Mouse (Mus musculus): ENCODE data around the gene Ccdc58. TPM values are rescaled to one million over a fixed set of nuclear protein-coding genes. Genes with fewer than 3 reads are reported as not detected.
"Not testable (repeated sequence)": the region's sequence is repeated elsewhere in the genome, so short reads cannot be mapped to it uniquely, and the experiment has no call there.

The Ccdc58 gene
- total RNA-seq, 2 experiments from 2014 or later, result 93.2 to 149 TPM

DNA sequence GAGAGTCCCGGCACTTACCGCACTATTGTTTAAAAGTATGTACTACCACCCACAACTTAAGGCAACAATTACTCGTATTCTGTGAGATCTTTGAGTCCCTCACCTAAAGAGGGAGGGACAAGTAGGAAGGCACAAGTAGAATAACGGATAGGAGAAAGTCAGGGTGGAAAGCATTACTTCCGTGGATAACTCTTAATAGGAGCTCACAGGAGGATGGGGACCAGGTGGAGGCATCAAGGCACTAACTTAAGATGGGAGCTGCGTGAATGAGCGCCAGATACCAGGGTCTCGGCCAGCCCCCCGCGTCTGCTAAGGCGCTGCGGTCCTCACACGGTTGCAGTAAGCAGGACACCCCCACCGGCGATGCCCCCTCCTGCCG is 425 bp upstream of the Ccdc58 start:
- peak; percentile 16 for ATAC-seq (replicated peaks; ENCODE audit: low FRiP score, low TSS enrichment, poor library complexity, severe bottlenecking)

DNA sequence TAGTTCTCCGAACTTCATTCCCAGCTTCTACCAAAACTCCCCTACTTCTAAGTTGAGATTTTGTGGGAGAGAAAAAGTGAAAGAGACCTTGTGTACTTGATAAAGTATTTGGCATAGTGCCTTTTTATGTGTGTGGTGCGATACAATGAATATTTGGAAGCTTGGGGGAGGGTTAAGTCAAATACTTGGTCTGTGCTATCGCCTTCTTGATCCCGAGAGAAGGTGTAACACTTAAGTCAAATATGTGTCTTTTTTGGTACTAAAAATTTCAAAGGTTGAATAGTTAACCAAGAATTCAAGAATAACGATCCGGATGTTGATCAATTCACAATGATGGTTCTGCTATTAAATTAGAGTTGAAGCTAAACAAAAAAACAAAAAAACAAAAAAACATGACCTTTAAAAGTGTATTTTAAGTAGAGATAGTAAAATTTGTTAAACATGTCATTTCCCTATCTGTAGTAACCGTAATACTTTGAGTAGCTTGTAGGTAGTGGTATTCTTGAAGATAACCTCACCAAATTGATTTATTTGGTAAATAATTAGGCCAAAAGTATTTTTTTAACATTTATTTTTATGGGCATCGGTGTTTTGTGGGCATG is 1.0 kb downstream of the Ccdc58 start:
- ATAC-seq (replicated peaks; ENCODE audit: low FRiP score, low TSS enrichment, poor library complexity, severe bottlenecking), result peak; percentile 39

DNA sequence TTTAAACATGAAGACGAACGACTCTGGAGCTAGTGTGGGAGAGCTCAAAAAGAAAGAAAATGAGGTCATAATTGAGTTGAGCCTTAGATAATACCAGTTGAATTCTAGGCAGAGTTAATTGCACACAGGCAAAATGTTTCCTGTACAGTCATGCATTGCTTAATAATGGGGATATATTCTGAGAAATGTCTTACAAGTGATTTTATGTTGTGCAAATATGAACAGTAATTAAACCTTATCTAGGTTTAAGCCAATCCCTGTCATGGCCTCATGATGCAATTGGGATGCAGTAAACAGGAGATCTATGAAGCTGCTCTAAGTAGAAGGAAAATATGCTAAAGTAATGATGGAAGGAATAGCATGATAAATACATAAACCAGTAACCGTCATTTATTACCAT is 3.3 kb downstream of the Ccdc58 start:
- no peak for ATAC-seq (replicated peaks; ENCODE audit: low FRiP score, low TSS enrichment, poor library complexity, severe bottlenecking)

DNA sequence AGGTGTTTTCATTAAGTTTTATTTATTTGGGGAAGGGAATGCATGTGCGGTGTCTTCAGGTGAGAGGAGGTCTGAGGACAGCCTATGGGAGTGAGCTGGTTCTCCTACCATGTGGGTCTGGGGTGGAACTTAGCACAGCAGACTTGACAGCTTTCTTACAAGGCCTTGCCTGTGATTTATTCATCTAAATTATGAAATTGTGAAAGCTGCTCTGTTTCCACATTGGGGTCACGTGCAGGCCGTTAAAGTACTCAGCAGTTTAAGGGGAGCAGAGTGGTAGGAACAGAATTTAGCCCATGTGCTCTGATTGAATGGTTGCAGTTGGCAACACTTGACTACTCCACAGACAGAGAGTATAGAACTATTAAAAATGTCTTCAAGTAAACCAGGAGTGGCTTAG is 8.4 kb downstream of the Ccdc58 start:
- ATAC-seq (replicated peaks; ENCODE audit: low FRiP score, low TSS enrichment, poor library complexity, severe bottlenecking), result no peak

DNA sequence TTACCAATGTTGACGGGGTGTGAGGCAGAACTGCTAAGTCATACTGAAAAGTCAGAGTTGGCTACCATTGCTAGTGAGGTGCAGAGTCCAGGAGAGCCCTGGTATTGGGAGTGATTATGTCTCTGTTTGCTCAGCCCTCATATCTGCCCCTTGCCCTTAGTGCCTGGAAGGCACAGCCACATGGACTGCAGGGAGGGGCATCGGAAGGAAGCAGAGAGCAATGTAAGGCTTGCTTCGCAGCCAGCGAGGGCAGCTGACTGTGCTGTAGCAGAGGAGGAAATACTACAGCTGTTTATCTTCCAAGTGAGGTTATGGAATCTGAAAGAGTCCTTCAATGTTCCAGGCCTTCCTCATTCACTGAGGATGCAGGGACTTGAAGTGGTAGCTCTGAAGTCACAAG is 16.4 kb downstream of the Ccdc58 start:
- ATAC-seq (replicated peaks; ENCODE audit: low FRiP score, low TSS enrichment, poor library complexity, severe bottlenecking), result no peak

DNA sequence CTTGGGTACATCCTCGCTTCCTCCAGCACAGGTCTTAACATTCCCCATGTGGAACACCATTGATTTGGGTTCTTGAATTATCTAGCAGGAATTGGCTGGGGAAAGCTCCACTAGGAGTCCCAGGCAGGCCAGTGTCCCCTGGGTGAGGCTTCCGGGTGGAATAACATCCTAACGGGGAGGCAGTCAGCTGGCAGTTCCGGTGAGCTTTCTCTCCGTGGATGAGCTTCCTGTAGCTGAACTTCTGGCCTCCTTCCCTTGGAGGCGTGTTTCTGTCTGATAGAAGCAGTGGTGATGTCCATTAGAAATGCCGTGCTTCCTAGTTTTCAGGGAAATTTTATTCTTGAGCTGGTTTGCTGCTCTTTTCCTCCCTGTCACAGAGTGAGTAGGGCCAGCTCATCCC is 17.6 kb downstream of the Ccdc58 start:
- no peak for ATAC-seq (replicated peaks; ENCODE audit: low FRiP score, low TSS enrichment, poor library complexity, severe bottlenecking)

DNA sequence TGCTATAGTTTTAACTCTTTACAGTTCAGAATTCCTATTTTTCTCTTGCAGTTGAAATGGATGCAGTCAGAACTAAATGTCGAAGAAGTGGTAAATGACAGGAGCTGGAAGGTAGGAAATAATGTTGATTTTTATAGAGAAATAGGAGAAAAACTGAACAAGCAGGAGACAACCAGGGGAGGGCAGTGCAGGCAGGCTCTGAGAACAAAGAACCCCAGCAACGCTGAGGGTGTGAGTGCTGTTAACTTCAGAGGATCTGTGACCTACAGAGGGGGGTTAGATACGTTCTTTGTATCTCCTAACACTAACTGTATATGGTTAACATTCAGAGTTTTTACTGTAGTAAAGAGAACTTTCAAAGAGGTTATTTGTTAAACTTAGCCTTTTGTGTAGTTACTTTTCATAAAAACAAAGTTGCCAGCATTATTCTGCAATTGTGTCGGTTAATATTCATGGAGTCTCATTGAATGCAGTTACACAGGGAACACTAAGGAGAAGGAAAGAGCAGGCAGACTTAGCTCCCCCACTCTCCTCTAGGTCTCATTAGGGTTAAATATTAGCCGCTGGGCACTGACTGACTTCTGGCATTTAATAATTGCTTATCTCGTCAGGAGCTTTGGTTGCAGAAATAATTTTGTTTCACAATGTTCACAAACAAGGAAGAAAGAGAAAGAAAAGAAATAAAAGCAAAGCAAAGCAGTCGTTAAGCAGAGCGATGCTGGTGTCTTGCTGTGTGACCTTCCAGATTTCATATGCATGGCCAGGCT is 18.5 kb downstream of the Ccdc58 start:
- ATAC-seq (replicated peaks; ENCODE audit: low FRiP score, low TSS enrichment, poor library complexity, severe bottlenecking), result no peak

DNA sequence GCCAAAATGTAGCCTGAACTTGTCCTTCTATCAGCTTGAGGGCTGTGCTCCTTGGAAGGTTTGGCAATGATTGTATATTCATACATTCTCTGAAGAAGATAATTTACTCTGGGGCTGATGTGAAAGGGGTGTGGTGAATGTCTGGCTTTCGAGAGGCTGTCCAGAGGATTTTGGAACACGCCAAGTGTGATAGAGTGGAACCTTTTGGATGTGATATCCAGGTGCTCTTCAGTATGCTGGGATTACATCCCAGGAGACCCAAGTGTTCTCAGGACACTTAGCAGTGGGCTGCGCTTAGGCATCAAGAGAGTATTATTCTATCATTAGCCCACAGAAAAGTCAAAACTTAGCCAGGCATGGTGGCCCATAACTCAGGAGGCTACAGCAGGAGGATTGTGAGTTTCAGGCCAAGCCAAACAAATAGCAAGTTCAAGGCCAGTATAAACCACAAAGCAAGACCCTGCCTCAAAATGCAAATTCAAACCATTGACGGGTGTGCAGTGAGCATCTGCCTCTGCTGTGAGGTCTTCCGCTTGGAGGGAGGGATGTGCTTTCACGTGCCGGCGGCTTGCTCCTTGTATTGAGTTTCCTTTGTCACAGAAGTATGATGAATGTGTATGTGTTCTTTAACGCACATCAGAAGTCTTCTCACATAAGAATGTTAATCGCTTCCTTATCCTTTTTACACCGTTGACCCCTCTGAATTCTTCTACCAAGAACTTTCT is 19.5 kb downstream of the Ccdc58 start:
- ATAC-seq (replicated peaks; ENCODE audit: low FRiP score, low TSS enrichment, poor library complexity, severe bottlenecking), result no peak

DNA sequence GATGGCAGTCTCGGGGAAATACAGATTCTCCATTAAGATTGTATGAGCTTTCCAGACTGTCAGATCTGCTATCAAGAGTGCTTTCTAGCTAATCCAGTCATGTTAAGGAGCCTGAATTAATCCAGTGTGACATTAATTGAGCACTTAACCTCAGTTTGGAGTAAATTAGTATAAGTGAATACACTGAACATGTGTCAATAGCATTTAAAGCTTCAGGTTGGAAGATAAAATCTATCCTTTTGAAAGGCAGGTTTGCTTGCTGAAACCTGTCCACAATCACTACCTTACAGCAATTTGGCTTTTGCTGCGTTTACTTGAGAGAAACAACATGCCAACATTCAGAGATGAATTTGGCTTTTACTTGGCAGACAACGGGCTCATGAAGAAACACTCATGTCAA is 22.6 kb downstream of the Ccdc58 start:
- no peak for ATAC-seq (replicated peaks; ENCODE audit: low FRiP score, low TSS enrichment, poor library complexity, severe bottlenecking)

DNA sequence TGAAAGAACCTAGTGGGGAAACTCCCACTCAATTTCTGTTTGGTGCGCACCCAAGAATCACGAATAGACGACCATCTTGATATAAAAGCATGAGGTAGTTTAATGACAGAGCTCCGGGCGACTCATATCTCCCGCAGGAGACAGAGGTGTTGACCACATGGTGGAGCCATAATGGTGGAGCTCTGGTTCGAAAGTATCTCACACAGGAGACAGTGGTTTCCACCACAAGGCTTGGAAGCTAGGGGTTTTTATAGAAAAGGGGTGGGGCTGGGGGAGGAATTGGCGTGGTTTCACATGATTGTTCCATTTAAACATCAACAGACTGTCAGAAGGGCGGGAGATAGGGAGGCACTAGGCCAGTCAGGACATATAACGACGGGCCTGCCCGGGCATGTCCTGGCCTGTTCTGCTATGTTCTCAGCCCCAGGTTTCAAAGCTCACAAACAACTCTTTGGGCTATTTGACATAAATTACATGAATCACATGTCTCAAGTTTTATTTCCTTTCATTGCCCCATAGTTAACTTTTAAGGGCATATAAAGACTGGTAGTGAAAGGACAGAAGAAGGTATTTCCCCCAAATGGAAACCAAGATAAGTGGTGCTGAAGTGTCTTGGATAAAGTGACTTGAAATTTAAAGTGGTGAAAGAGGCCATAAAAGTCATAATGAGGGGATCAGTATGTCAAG is 26.5 kb downstream of the Ccdc58 start:
- not testable (repeated sequence) for ATAC-seq (replicated peaks; ENCODE audit: low FRiP score, low TSS enrichment, poor library complexity, severe bottlenecking)

DNA sequence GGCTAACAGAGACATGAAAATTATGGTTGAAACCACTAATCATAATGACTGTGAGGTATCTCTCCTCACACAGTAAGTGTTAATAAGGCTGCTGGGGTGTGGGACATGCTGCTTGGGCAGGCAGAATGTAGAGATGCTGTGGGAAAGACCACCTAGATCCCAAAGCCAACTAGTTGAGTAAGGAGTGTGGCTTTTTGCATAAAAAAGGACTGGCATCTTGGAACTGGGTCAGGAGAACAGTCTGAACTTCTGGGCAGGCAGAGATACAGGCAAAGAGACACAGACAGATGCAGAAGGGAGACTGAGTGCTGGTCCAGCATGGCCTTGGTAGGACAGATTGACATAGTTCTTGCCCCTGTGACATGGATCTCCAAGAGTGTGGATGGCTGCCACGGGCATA is 30.0 kb downstream of the Ccdc58 start:
- no peak for ATAC-seq (replicated peaks; ENCODE audit: low FRiP score, low TSS enrichment, poor library complexity, severe bottlenecking)

DNA sequence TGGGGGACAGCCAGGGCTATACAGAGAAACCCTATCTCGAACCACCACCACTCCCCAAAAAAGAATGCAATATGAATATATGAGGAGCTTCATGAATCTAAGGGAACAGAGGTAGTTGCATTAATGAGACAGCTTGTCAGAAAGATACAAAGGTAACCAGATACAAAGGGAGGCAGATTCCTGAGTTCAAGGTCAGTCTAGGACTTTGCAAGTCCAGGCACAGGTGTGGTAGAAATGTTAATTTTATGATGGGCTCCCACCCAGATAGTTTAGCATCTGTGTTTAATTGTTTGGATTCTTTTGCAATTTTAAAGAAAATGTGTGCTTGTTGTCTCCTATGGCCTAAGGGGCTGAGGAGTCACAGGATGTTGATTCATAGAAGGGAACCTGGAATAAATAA is 30.7 kb downstream of the Ccdc58 start:
- ATAC-seq (replicated peaks; ENCODE audit: low FRiP score, low TSS enrichment, poor library complexity, severe bottlenecking), result no peak

DNA sequence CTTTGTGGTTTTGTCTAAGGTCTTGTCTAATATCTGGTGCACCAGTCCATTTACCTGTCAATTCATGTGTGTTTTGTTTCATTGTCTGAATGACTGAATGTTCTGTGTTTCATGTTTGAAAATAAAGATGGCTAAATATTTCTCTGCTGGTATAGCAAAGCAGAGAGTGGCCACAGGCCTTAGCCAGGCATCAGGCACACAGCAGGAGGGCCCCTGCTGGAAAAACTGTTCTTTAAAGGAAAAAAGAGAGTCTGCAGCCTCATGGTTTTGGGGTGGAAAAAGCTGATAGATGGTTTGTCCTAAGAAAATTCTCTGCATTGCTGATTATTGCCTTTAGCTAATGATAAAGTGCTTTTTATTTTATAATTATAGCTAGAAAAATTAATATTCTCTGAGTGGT is 40.0 kb downstream of the Ccdc58 start:
- not testable (repeated sequence) for ATAC-seq (replicated peaks; ENCODE audit: low FRiP score, low TSS enrichment, poor library complexity, severe bottlenecking)

DNA sequence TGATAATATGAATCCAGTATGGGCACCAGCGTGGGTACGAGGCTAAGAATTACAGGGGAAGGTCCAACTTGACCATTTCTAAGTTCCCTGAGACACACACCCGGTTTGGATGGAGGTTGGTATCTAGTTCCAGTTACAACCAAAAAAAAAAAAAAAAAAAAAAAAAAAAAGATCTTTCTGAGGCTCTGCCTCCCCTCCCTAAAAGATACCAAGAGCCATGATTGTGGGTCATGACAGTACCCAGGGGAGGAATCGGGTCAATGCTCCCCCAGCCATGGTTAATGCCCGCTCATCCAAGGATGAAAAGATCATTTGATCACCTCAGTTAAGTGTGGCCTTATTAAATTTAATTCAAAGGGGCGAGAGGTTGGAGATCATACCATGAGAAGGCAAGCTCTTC is 44.3 kb downstream of the Ccdc58 start:
- ATAC-seq (replicated peaks; ENCODE audit: low FRiP score, low TSS enrichment, poor library complexity, severe bottlenecking), result not testable (repeated sequence)

DNA sequence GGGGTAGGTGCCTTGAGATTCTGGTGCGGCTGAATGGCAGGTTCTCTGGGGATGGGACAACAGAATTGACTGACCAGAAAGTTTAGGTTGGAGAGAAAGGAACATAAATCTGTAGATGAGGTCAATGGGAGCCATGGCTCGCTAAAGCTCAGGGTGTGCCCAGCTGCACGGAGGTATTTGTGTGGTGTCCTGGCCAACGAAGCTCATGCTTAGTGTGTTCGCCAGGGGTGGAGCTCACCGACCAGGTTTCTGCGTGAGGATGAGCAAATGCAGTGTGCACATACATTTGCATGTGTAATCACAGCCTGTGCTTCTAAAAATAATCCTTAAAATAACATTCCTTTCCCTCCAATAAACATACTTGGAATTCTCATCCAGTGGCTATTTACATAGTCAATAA is 56.6 kb downstream of the Ccdc58 start:
- ATAC-seq (replicated peaks; ENCODE audit: low FRiP score, low TSS enrichment, poor library complexity, severe bottlenecking), result no peak

DNA sequence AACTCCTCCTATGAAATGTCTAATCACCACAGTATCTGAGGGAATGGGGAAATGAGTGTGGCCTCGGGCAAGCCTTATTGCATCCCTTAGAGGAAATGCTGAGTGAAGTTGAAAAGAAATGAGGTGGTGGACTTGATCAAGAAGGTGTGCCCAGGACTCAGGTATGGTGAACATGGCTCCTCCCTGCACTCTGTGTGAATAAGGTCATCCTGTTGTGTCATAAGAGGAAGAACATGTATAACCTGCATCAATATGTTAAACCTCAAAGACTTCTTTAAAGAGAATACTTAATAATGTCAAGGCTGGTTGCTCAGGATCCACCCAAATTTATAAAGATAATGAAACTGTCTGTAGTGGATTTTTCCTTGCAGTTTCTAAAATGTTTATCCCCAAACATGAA is 59.7 kb downstream of the Ccdc58 start, which contains the start of gene Csta1:
Csta1 (minus strand) TSS at position 101 of the 400 bp plus-strand sequence.
- ATAC-seq (replicated peaks; ENCODE audit: low FRiP score, low TSS enrichment, poor library complexity, severe bottlenecking), result no peak

DNA sequence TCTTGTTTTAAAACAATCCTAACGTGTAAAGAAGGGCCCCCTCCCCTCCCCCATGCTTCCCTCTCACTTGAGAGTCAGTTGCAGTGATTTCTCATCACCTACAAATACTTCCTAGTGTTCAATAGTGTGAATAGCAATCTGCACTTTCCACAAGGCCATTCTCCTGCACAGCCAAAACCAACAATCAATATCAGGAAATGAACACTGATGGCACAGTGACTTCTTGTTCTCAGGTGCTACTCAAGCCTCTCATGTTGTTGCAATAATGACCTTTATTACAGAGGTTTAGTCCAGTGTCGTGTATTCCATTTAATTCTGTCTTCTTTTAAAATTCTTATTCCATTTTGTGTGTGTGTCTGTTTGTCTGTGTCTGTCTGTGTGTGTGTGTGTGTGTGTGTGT is 66.7 kb downstream of the Ccdc58 start:
- no peak for ATAC-seq (replicated peaks; ENCODE audit: low FRiP score, low TSS enrichment, poor library complexity, severe bottlenecking)

Data from megakaryocyte-erythroid progenitor cell, adult 5-6 weeks (primary cell).